ENCODE assay signal across 10 mouse cellular contexts in the genomic region with DNA sequence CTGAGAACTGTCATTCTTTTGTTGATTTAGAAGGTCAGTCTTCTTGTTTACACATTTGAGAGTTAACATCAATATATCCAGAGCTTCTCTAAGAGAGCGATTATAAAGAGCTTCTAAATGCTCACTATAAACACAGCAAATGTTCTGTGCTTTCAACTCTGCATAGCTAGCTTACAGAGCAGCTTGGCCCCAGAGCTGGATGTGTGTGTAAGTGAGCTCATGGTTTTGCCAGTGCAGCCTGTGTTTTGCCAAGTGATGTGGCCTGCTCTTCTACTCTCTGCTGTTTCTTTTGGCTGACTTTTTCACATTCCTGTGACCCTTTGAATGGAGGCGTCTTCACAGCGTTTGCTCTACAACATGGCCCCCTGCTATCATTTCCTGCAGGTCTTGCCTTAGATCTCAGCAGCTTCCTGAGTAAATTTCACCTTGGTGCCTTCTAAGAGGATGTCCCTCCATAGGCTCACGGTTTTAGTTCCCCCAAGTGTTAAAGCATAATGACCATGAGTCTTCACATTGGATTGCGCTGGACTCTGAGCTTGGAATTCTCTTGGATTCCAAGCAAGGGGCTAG.
A peak's percentile ranks its signal among the peaks of the same experiment; 100 is the strongest.
DNase-seq lines count a peak whose midpoint lies in the region; ATAC-seq and TF ChIP-seq lines count a peak whose summit lies in the region.
"Had no signal": no experiment of that assay in that cellular context is flagged by ENCODE, and none has a peak within 500 bp of the region (broad histone marks: within the 10 kb centered on the region; RNA-seq: fewer than 3 reads in every experiment).

No protein-coding gene starts in this region.

- no peak overlapping the region for H3K4me3 ChIP-seq in lung, embryonic 15.5 days
- H3K4me3 ChIP-seq in lung, postnatal 0 days (ENCODE audit: low read depth, low read length): no peak overlapping the region
- H3K4me3 ChIP-seq in heart, embryonic 13.5 days: no peak overlapping the region
- no peak overlapping the region for H3K4me3 ChIP-seq in hindbrain, embryonic 13.5 days
- H3K4me3 ChIP-seq: hindbrain, embryonic 15.5 days had no signal

- H3K27me3 ChIP-seq in lung, embryonic 15.5 days: peaks cover 3% of the 10 kb centered on the region; the same call in 1 of the 2 replicates
- H3K27me3 ChIP-seq in lung, postnatal 0 days (replicated peaks; ENCODE audit: insufficient read depth, low read length): no peaks in the 10 kb centered on the region
- H3K27me3 ChIP-seq in heart, embryonic 13.5 days (replicated peaks): no peaks in the 10 kb centered on the region
- 0 out of 2 replicates have a peak, but pooled peaks cover 14% of the 10 kb centered on the region for H3K27me3 ChIP-seq in hindbrain, embryonic 13.5 days

- H3K4me2 ChIP-seq in lung, embryonic 15.5 days: no peak overlapping the region
- no peak overlapping the region for H3K4me2 ChIP-seq in lung, postnatal 0 days (replicated peaks; ENCODE audit: low read depth, low read length)
- no peak overlapping the region for H3K4me2 ChIP-seq in heart, embryonic 13.5 days
- H3K4me2 ChIP-seq in hindbrain, embryonic 13.5 days: no peak overlapping the region
- H3K4me2 ChIP-seq: hindbrain, embryonic 15.5 days had no signal

- peak; percentile 31; the same call in 1 of the 2 replicates for ATAC-seq in lung, embryonic 15.5 days (ENCODE audit: borderline replicate concordance, extremely low read depth, low FRiP score, low TSS enrichment)
- ATAC-seq in lung, postnatal 0 days: no peak
- no peak for ATAC-seq in heart, embryonic 13.5 days (ENCODE audit: extremely low read depth, insufficient number of reproducible peaks, low FRiP score, low TSS enrichment)
- peak; percentile 34; the same call in 1 of the 2 replicates for ATAC-seq in megakaryocyte progenitor cell, adult 5-6 weeks (replicated peaks; ENCODE audit: poor library complexity)
- ATAC-seq in hindbrain, embryonic 13.5 days (ENCODE audit: low FRiP score): no peak
- no peak for ATAC-seq in erythroid progenitor cell, adult 5-6 weeks (replicated peaks; ENCODE audit: low FRiP score, poor library complexity, severe bottlenecking)

- no peak overlapping the region for H3K9ac ChIP-seq in lung, embryonic 15.5 days
- no peak overlapping the region for H3K9ac ChIP-seq in lung, postnatal 0 days (replicated peaks; ENCODE audit: low read depth)
- no peak overlapping the region for H3K9ac ChIP-seq in heart, embryonic 13.5 days
- no peak overlapping the region for H3K9ac ChIP-seq in hindbrain, embryonic 13.5 days
- H3K9ac ChIP-seq: hindbrain, embryonic 15.5 days had no signal

- no peak for TF ChIP-seq EP300 in lung, postnatal 0 days (IDR thresholded peaks at IDR 0.05)

- no peaks in the 10 kb centered on the region for H3K4me1 ChIP-seq in lung, embryonic 15.5 days
- H3K4me1 ChIP-seq in lung, postnatal 0 days (ENCODE audit: insufficient read depth, low read depth, low read length): no peaks in the 10 kb centered on the region
- peaks cover 6% of the 10 kb centered on the region for H3K4me1 ChIP-seq in heart, embryonic 13.5 days
- H3K4me1 ChIP-seq in hindbrain, embryonic 13.5 days (replicated peaks): no peaks in the 10 kb centered on the region
- H3K4me1 ChIP-seq: hindbrain, embryonic 15.5 days had no signal

- H3K27ac ChIP-seq in lung, embryonic 15.5 days: 0 out of 2 replicates have a peak overlapping the region, but pooled peaks have one; percentile 15
- no peak overlapping the region for H3K27ac ChIP-seq in lung, postnatal 0 days (ENCODE audit: low read length)
- 0 out of 2 replicates have a peak overlapping the region, but pooled peaks have one; percentile 24 for H3K27ac ChIP-seq in heart, embryonic 13.5 days (replicated peaks)
- no peak overlapping the region for H3K27ac ChIP-seq in hindbrain, embryonic 13.5 days
- H3K27ac ChIP-seq: hindbrain, embryonic 15.5 days had no signal

- 28% methylated on average over 5 of the region's 5 CpGs for WGBS in lung, embryonic 15.5 days
- WGBS in lung, postnatal 0 days: 32% methylated on average over 5 of the region's 5 CpGs
- 32% methylated on average over 5 of the region's 5 CpGs for WGBS in heart, embryonic 13.5 days
- 62% methylated on average over 5 of the region's 5 CpGs for WGBS in hindbrain, embryonic 13.5 days

- no peaks in the 10 kb centered on the region for H3K9me3 ChIP-seq in lung, embryonic 15.5 days
- no peaks in the 10 kb centered on the region for H3K9me3 ChIP-seq in lung, postnatal 0 days (ENCODE audit: low read length)
- H3K9me3 ChIP-seq in heart, embryonic 13.5 days: no peaks in the 10 kb centered on the region
- no peaks in the 10 kb centered on the region for H3K9me3 ChIP-seq in hindbrain, embryonic 13.5 days
- H3K9me3 ChIP-seq: hindbrain, embryonic 15.5 days had no signal

- TF ChIP-seq CTCF in lung, postnatal 0 days (IDR thresholded peaks at IDR 0.05): no peak

- H3K36me3 ChIP-seq in lung, embryonic 15.5 days: no peaks in the 10 kb centered on the region
- H3K36me3 ChIP-seq in lung, postnatal 0 days (ENCODE audit: insufficient read depth, low read length): no peaks in the 10 kb centered on the region
- no peaks in the 10 kb centered on the region for H3K36me3 ChIP-seq in heart, embryonic 13.5 days
- no peaks in the 10 kb centered on the region for H3K36me3 ChIP-seq in hindbrain, embryonic 13.5 days
- H3K36me3 ChIP-seq: hindbrain, embryonic 15.5 days had no signal

- no peak for DNase-seq in lung, postnatal 0 days (ENCODE audit: low spot score)
- peak; percentile 3 for DNase-seq in adipocyte (ENCODE audit: low spot score)
- DNase-seq in layer of hippocampus, adult 9-11 months: no peak
- DNase-seq: retina, postnatal 1 day had no signal

Comparison
In these comparisons a context has a peak if more than half of its experiments do, and no peak if none do; other contexts are left out.
1. ATAC-seq: peak in lung, embryonic 15.5 days (single experiment) and megakaryocyte progenitor cell, adult 5-6 weeks (single experiment); none in lung, postnatal 0 days (single experiment), heart, embryonic 13.5 days (single experiment), hindbrain, embryonic 13.5 days (single experiment) and erythroid progenitor cell, adult 5-6 weeks (single experiment).
2. H3K27ac ChIP-seq: peak in lung, embryonic 15.5 days (single experiment) and heart, embryonic 13.5 days (single experiment); none in lung, postnatal 0 days (single experiment) and hindbrain, embryonic 13.5 days (single experiment).